Mouse (Mus musculus): ENCODE results near the gene Eln.

DNA sequence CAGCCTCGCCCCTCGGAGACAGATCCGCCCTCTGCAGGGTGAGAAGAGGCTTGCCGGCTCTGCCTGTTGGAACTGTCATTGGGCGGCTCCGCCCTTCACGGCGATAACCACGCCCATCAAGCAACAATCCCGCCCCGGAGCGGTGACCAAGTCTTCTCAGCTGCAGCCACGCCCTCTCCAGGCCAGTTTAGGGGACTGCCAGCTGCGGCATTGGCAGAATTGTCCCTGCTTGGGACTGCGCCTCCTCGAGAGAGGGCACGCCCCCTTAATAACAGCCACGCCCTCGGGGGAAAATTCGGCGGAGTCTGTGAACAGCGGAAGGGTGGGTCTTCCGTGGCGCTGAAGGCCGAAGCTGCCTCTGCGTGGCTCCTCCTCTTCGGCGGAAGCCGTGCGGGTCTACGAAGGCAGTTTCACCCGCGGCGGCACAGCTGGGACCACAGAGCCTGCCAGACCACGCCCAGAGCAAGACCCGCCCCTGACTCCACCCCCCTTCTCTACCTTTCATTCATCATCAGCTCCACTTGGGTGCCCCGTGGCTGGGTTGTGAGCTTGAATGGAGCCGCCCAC is 58.3 kb downstream of the Eln start:
- TF ChIP-seq CTCF (IDR thresholded peaks at IDR 0.05; ENCODE audit: control insufficient read depth, insufficient read depth, low read length) (peak; percentile 48), POLR2A (IDR thresholded peaks at IDR 0.05; ENCODE audit: borderline replicate concordance, control insufficient read depth, low read depth, low read length) (peak; percentile 25; the same call in 1 of the 2 replicates)
